Mouse (Mus musculus) C2C12 (cell line): ENCODE data around the gene March7. TPM values are rescaled to one million over a fixed set of nuclear protein-coding genes. Genes with fewer than 3 reads are reported as not detected.

Source experiments
- H3K27me3 ChIP-seq: one replicate; pipeline ENCODE4 v1.6.1; 2011; ENCODE audit not compliant: control insufficient read depth, insufficient read depth, insufficient read length
- H3K36me3 ChIP-seq: one replicate; pipeline ENCODE4 v1.6.1; 2011; ENCODE audit not compliant: control insufficient read depth, insufficient read depth
- H3K4me3 ChIP-seq: one replicate; pipeline ENCODE4 v1.5.1; 2011; ENCODE audit warnings: mild to moderate bottlenecking, control low read depth; ENCODE audit not compliant: poor library complexity, insufficient read depth, severe bottlenecking
- H3K79me2 ChIP-seq: one replicate; pipeline ENCODE4 v1.6.1; 2011; ENCODE audit not compliant: control insufficient read depth, insufficient read depth
- H3K79me3 ChIP-seq: one replicate; pipeline ENCODE4 v1.6.1; 2011; ENCODE audit warnings: low read depth, control low read depth
- H3ac ChIP-seq: one replicate; pipeline ENCODE3; 2011; ENCODE audit warnings: low read depth; ENCODE audit not compliant: control insufficient read depth, insufficient read length
- CEBPB ChIP-seq: IDR thresholded peaks from one replicate; pipeline ENCODE4 v1.6.1; 2011; ENCODE audit warnings: low read depth, mild to moderate bottlenecking, control low read depth, moderate library complexity
- CTCF ChIP-seq: IDR thresholded peaks from one replicate; pipeline ENCODE4 v1.5.1; 2011; ENCODE audit not compliant: control insufficient read depth, insufficient read depth, insufficient read length
- FOSL1 ChIP-seq: IDR thresholded peaks from one replicate; pipeline ENCODE4 v1.8.0; 2011; ENCODE audit warnings: mild to moderate bottlenecking, low read length; ENCODE audit not compliant: poor library complexity, insufficient read depth, severe bottlenecking
- MAX ChIP-seq: IDR thresholded peaks from one replicate; pipeline ENCODE4 v1.6.1; 2011; ENCODE audit warnings: mild to moderate bottlenecking, control low read depth
- MYOD1 ChIP-seq: IDR thresholded peaks from one replicate; pipeline ENCODE4 v1.6.1; 2011; ENCODE audit warnings: low read depth; ENCODE audit not compliant: control insufficient read depth, insufficient read length
- MYOG ChIP-seq: IDR thresholded peaks from one replicate; pipeline ENCODE4 v1.6.1; 2011; ENCODE audit not compliant: control insufficient read depth, insufficient read length; ENCODE audit errors: extremely low read depth
- USF1 ChIP-seq: IDR thresholded peaks from one replicate; pipeline ENCODE4 v1.6.1; 2011; ENCODE audit warnings: low read depth, mild to moderate bottlenecking, control low read depth, moderate library complexity
- polyA plus RNA-seq: library from polyadenylated mRNA; unstranded; fragments of >200 nt; fragmentation: generic; extraction: Trizol; gene quantifications from one replicate; pipeline ENCODE4 v1.2.1, GENCODE M21; 2012; ENCODE audit warnings: missing spikeins

Gene March7
- polyA plus RNA-seq, 1 experiment, result 6.0 TPM

DNA sequence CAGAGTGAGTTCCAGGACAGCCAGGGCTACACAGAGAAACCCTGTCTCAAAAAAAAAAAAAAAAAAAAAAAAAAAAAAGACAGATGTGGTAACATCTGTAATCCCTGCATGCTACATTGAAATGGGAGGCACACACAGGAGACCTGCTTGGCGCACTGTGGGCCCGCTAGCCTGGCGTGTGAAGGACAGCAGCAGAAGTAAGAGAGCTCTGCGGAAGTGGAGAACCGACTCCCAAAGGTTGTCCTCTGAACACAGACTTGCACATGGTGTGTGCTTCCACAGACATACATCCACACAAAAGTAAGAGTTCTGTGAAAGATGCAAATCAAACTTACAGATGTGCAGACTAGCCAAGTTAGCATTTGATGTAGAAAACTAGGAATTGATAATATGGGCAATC, 49.5 kb downstream of the March7 start:
- Histone ChIP-seq H3ac (no peak overlapping the region), H3K79me3 (no peaks in the 10 kb centered on the region), H3K4me3 (no peak overlapping the region), H3K79me2 (no peaks in the 10 kb centered on the region), H3K27me3 (no peaks in the 10 kb centered on the region), H3K36me3 (peaks cover 3% of the 10 kb centered on the region)
- TF ChIP-seq MAX, result no peak
- no peak for TF ChIP-seq FOSL1
- TF ChIP-seq USF1, result no peak
- TF ChIP-seq MYOD1, result no peak
- no peak for TF ChIP-seq CTCF
- no peak for TF ChIP-seq CEBPB
- no peak for TF ChIP-seq MYOG

DNA sequence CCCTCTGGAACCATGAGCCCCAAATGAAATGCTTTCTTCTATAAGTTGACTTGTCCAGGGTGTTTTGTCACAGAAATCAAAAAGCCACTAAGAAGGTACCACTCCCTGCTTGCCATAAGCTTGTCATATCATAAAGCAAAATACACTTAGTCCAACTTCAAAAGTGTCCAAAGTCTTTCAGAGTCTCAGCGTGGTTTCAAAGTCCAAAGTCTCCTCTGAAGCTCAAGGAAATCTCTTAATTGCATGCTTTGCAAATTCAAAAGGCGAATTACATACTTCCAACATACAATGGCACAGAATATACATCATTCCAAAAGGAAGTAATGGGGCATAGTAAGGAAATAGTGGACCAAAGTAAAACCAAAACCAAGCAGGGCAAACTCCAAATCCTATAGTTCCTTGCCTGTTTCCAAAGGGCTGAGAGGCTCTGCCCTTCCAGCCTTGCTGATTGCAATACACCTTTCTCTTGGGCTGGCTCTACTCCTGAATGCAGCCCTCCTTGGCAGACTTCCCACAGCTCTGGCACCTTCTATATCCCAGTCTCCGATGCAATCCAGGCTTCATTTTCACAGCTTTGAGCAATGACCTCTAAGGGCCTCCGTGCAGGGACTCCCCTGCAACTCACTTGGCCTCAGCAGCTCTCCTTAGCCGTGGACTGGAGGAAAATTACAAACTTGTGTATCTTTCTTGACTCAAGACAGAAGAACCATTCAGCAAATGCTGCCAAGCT, 51.1 kb downstream of the March7 start:
- Histone ChIP-seq H3ac (no peak overlapping the region), H3K79me2 (no peaks in the 10 kb centered on the region), H3K79me3 (no peaks in the 10 kb centered on the region), H3K4me3 (no peak overlapping the region), H3K27me3 (no peaks in the 10 kb centered on the region), H3K36me3 (no peaks in the 10 kb centered on the region)
- TF ChIP-seq USF1 (no peak), MAX (no peak), CTCF (no peak), FOSL1 (no peak), MYOD1 (no peak), CEBPB (no peak), MYOG (no peak)

DNA sequence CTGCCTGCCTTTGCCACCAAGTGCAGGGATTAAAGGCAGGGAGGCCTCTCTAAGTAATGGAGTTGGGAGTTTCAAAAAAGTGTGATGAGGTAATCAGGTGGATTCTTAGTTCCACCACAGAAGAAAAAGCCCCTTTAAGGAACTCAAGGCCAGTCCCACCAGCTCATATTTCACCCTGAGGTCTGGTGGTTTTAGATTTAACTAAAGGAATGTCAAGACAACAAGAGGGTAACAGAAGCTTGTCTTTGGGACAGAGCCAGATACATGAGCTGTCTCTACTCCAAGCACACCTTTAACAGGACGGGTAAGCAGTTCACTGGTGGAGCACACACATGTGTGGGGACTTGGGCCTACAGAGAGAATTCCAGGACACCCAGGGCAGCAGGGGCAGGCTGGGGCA, 57.9 kb downstream of the March7 start:
- Histone ChIP-seq H3K36me3 (no peaks in the 10 kb centered on the region), H3K4me3 (no peak overlapping the region), H3ac (no peak overlapping the region), H3K27me3 (no peaks in the 10 kb centered on the region), H3K79me3 (no peaks in the 10 kb centered on the region), H3K79me2 (no peaks in the 10 kb centered on the region)
- no peak for TF ChIP-seq CEBPB
- no peak for TF ChIP-seq MYOG
- TF ChIP-seq MYOD1, result no peak
- no peak for TF ChIP-seq MAX
- no peak for TF ChIP-seq FOSL1
- no peak for TF ChIP-seq CTCF
- TF ChIP-seq USF1, result no peak

DNA sequence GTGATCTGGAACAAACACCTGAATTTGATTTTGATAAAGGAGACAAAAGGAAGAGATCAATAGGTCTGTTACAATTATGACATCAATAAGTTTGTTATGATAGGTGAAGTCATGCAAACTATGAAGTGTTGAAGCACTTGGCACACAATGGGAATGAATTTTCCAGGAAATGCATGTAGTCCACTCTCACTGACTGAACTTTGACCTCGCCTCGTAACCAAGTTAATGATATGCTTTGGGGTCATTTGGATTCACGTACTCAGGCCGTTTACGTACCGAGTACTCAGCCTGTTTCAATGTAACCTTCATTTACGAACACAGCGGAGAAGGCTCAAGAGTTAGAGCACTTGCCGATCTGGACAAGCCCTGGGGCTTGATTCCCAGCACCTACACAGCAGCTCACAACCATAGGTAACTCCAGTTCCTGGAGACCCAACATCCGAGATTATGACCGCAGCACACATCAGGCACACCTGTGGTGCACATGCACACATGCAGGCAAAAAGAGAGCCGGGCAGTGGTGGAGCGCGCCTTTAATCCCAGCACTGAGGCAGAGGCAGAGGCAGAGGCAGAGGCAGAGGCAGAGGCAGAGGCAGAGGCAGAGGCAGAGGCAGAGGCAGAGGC, 60.3 kb downstream of the March7 start:
- TF ChIP-seq MAX (no peak), CTCF (no peak), USF1 (no peak), MYOG (no peak), MYOD1 (no peak), CEBPB (no peak), FOSL1 (no peak)
- no peaks in the 10 kb centered on the region for H3K27me3 ChIP-seq
- no peaks in the 10 kb centered on the region for H3K36me3 ChIP-seq
- H3K79me3 ChIP-seq, result no peaks in the 10 kb centered on the region
- H3K79me2 ChIP-seq, result no peaks in the 10 kb centered on the region
- no peak overlapping the region for H3ac ChIP-seq
- H3K4me3 ChIP-seq, result no peak overlapping the region

DNA sequence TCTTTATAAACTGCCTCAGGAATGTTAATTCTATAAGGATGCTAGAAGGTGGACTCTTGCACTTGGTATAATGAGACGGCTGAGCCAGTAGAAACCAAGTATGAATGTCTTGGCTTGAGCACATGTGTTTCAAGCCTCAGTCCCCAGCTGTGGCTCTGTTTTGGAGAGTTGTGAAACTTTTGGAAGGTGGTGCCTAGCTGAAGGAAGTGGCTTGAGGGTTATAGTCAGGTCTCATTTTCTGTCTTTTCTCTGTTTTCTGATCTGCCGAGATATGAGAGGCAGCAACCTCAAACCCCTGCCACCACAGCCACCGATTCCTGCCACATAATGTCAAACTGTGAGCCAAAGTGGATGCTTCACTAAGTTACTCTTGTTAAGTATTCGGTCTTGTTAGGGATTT, 68.9 kb downstream of the March7 start:
- TF ChIP-seq MYOG (no peak), MYOD1 (no peak), MAX (no peak), CTCF (no peak), USF1 (no peak), FOSL1 (no peak), CEBPB (no peak)
- Histone ChIP-seq H3K79me3 (no peaks in the 10 kb centered on the region), H3ac (no peak overlapping the region), H3K79me2 (no peaks in the 10 kb centered on the region), H3K36me3 (no peaks in the 10 kb centered on the region), H3K27me3 (no peaks in the 10 kb centered on the region), H3K4me3 (no peak overlapping the region)
